Mouse (Mus musculus) heart, adult 8-10 months (tissue): ENCODE measurements at regions not wholly inside any gene's neighbourhood (a gene's known extent, or its start where the extent isn't known, plus 50 kb on each side); places are given as distances from the start of the nearest gene placed in this dataset.

Source experiments
- DNase-seq: peaks from one replicate; pipeline ENCODE4 v3.0.0; 2022; ENCODE audit warnings: low spot score

GRCm38 (mm10) chr4:47622851-47623743, 148.6 kb downstream of the Sec61b start:
- peak; percentile 40 for DNase-seq

- no peak for DNase-seq
Observed at GRCm38 (mm10) chr4:47630006-47630405, 155.5 kb downstream of the Sec61b start.

- DNase-seq = no peak
Observed at GRCm38 (mm10) chr4:47630427-47630826, 156.0 kb downstream of the Sec61b start.

GRCm38 (mm10) chr4:47638876-47639494, 164.5 kb downstream of the Sec61b start:
- DNase-seq = peak; percentile 35

GRCm38 (mm10) chr4:47645093-47645492, 170.6 kb downstream of the Sec61b start:
- peak; percentile 62 for DNase-seq

GRCm38 (mm10) chr4:47648701-47649100, 174.2 kb downstream of the Sec61b start:
- DNase-seq = no peak

- no peak for DNase-seq
Observed at GRCm38 (mm10) chr4:47649951-47650350, 175.5 kb downstream of the Sec61b start.

GRCm38 (mm10) chr4:47651521-47651920, 177.1 kb downstream of the Sec61b start:
- DNase-seq = no peak

- DNase-seq = no peak
Observed at GRCm38 (mm10) chr4:47653143-47653542, 178.7 kb downstream of the Sec61b start.

GRCm38 (mm10) chr4:47669519-47669918, 195.1 kb downstream of the Sec61b start:
- no peak for DNase-seq

GRCm38 (mm10) chr4:47670476-47670875, 196.0 kb downstream of the Sec61b start:
- DNase-seq = peak; percentile 65

- no peak for DNase-seq
Observed at GRCm38 (mm10) chr4:47671362-47671761, 196.9 kb downstream of the Sec61b start.

GRCm38 (mm10) chr4:47681141-47681540, 206.7 kb downstream of the Sec61b start:
- DNase-seq = no peak

- no peak for DNase-seq
Observed at GRCm38 (mm10) chr4:47691207-47691606, 216.7 kb downstream of the Sec61b start.

- DNase-seq = no peak
Observed at GRCm38 (mm10) chr4:47692654-47693053, 218.2 kb downstream of the Sec61b start.

- no peak for DNase-seq
Observed at GRCm38 (mm10) chr4:47693221-47693620, 218.8 kb downstream of the Sec61b start.

- DNase-seq = peak; percentile 14
Observed at GRCm38 (mm10) chr4:47697071-47697470, 222.6 kb downstream of the Sec61b start.

- DNase-seq = no peak
Observed at GRCm38 (mm10) chr4:47698514-47698913, 224.1 kb downstream of the Sec61b start.

- no peak for DNase-seq
Observed at GRCm38 (mm10) chr4:47698926-47699325, 224.5 kb downstream of the Sec61b start.

- DNase-seq = no peak
Observed at GRCm38 (mm10) chr4:47703501-47703900, 229.0 kb downstream of the Sec61b start.

GRCm38 (mm10) chr4:47704607-47705006, 230.1 kb downstream of the Sec61b start:
- DNase-seq = no peak

- DNase-seq = peak; percentile 10
Observed at GRCm38 (mm10) chr4:47707966-47708365, 233.5 kb downstream of the Sec61b start.

- no peak for DNase-seq
Observed at GRCm38 (mm10) chr4:47713387-47713786, 238.9 kb downstream of the Sec61b start.
